Mouse (Mus musculus): ENCODE results near the gene Atf7ip.
A peak's percentile ranks its signal among the peaks of the same experiment; 100 is the strongest.

Gene Atf7ip

DNA sequence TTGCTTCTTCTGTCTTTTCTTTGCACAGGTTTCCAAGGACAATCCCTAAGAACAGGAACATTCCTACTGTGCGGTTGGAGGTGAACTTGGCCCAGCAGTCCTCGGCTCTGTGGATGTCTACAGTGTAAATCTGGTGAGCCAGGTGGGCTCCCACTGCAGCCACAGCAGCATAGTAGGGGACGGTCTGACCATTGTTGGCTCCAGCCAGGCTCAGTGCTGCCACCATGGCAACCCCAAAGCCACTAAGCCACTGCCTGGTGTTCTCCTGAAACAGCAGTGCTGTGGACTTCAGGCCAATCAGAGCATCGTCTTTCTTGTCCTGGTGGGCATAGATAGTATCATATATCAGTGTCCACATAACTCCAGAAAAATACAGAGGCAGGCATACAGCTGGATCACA lies 19.8 kb upstream of the Atf7ip start:
- no peak for DNase-seq (ENCODE audit: low spot score in 2 of 2)

DNA sequence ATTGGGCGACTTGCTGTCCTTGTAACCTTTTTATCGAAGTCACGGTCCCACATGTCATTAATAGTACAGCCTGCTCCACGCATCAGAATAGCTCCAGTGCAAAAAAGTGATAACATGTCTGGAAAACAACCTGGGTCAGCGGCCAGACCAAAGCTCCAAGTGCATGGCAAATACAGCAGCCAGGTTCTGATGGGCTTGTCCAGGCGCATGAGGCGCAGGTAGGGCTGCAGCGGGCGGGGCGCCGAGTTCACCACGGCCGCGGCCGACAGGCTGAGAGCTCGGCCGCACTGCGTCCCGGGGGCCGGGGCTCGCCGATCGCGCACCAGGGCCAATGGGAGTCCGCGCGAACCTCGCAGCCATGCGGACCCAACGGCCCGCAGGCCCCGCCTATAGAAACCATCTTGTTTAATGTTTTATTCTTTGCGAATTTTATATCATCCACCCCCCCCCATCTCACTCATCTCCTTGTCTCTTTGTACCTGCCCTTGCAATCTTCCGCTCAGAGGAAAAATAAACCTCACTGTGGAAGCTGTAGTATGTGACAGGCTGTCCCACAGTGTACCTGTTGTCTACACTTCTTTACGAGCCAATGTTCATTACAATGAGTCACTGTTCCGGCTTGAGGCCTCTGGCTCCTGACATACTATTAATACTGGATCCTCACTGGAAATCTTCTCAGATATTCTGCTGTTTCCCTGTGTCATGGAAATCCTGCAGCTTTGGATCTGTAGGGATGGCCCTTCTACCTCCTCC lies 19.0 kb upstream of the Atf7ip start:
- DNase-seq (ENCODE audit: low spot score in 2 of 2): peak in 1 of 2 experiments; percentile 9

DNA sequence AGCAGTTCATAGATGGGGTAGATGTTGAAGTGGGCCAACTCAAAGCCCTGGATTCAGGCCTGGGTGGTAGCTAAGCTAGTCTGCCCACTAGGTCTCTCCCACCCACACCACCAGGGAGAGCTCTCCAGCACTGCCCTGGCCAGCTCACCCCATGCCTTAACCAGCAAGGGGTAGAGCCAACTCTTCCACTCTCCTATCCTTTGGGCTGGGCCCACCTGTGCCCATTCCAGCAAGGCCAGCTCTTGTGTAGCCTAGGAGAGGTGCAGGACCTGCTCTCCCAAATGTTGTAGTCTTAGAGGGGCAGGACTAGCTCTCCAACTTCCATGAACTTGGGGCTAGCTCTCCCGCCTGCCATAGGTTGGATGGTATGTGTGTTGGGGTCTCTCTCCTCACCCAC lies 18.4 kb upstream of the Atf7ip start:
- peak in 1 of 2 experiments; percentile 9 for DNase-seq (ENCODE audit: low spot score in 2 of 2)

DNA sequence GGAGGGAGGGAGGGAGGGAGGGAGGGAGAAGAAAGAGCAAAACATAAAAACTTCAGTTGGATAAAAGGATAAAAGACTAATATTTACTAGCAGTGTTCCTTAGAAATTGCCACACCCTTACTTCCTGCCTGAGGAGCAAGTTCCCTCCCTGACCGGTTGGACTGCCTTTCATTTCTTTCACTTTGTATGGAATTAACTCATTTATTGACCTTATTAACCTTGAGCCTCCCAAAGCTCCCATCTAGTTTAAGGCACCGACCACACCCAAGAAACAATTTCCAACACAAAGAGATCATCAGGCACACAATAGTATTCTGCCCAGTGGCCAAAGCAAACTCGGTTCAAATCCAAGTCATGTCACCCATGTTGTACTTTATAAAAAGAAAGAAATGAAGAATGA lies 16.1 kb upstream of the Atf7ip start:
- DNase-seq (ENCODE audit: low spot score in 2 of 2): no peak

DNA sequence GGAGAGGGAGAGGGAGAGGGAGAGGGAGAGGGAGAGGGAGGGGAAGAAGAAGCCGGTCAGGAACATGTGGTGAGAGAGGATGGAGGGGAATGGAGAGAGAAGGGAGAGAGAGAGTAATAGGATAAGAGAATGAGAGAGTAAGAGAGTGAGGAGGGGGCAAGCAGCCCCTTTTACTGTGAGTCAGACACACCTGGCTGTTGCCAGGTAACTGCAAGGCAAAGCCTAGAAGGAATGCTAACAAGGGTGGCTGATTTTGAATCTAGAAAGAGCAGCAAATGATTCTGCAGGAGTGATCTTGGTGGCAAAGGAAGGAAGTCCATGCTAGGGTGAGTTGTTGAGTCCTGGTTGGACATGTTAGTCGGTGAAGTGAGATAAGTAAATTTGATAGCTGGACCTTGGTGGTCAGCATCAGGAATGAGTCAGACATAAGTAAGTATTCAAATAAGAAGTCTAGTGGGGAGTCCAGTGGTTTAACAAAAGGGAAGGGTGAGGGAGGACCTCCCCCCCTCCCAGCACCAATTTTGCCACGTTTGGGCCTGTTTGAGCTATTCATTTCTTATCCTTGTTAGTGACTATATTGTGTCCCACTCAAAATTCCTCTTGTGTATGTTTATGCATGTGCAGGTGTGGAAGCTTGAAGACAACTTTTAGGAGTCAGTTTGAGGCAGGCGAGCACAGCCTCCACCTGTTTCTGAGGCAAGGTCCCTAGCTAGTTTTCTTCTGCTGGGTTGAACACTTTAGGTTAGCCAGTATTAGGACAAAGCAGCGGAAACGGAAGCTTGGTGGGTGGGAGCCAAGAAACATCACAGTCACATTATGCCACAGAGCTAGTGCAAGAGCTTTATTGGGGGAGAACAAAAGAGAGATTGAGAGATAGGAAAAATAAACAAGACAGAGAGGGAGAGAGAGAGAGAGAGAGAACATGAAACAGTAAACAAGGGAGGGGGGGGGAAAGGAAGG lies 15.2 kb upstream of the Atf7ip start:
- DNase-seq (ENCODE audit: low spot score in 2 of 2): no peak

DNA sequence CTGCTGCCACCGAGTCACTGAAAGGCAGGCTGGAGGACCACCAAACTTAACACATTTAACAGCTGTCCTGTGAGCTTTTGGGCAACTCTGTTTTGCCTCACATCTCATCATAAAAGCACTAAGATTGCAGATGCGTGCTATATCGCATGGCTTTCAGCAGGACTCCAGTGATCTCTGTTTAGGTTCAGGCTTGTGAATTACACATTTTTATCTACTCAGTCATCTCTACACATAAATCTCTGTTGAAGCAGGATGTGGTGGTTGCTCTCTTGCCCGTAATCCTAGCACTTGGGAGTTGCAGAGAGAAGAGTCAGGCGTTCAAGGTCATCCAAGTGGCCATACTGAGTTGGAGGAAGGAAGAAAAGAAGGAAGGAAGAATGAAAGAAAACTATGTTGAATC lies 14.3 kb upstream of the Atf7ip start:
- DNase-seq (ENCODE audit: low spot score in 2 of 2): no peak

DNA sequence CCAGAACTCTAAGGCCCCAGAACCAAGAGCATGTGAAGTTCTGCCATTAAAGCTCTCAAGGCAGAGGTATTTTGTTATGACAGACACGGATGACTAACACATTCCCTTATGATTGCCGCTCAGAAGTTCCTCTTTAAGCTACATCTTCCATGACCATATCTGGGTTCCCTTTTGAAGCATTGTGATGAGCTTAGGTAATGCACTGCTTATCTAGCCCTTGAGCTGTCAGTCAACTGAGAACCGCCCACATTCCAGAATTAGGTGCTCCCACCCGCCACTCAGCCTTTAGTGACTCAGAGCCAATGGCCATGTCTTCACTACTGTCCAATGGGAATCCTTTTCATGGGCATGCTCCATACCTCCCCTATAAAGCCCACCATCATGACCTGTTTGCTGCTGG lies 13.7 kb upstream of the Atf7ip start:
- no peak for DNase-seq (ENCODE audit: low spot score in 2 of 2)

DNA sequence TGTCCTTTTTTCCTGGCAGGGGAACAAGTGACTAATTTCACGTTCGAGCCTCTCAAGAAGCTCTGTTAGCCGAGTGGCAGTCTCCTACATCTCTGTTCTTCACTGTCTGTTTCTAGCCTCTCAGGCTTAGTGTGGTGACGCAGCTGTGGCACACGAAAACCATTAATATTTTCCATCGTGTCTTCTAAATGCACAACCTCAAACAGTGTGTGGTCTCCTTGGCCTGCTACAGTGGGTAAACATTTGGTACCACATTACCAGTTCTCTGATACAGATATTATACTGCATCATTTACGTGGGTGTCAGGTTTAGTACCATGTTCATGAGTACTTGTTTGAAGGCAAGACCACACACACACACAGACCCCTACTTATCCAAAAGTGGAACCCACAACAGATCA lies 12.5 kb upstream of the Atf7ip start:
- no peak for DNase-seq (ENCODE audit: low spot score in 2 of 2)

DNA sequence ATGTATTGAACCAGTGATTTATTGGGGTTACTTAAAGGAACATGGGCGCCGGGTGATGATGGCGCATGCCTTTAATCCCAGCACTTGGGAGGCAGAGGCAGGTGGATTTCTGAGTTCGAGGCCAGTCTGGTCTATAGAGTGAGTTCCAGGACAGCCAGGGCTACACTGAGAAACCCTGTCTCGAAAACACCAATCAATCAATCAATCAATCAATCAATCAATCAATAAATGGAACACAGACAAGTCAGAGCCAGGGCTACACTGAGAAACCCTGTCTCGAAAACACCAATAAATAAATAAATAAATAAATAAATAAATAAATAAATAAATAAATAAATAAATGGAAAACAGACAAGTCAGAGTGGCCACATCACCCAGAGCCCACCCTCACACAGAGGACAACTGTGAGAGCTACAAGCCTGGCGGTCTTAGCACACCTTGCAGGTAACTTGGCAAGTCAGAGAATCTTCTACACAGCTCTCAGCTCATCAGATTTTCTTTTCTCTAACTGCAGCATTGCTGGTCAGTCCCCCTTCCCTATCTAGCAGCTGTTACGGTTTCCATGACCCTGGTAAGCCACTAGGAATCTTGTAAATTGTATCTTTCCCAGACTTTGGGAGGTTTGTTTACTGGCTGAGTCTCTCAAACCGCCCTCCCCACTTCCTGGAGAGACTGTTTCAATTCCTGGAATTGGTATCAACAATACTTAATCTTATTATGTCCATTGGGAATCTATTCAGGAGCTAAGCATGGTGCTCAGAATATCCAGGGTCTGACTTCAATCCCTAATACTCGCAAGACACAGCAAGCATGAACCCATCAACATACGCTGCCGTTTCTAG lies 11.8 kb upstream of the Atf7ip start:
- no peak for DNase-seq (ENCODE audit: low spot score in 2 of 2)

DNA sequence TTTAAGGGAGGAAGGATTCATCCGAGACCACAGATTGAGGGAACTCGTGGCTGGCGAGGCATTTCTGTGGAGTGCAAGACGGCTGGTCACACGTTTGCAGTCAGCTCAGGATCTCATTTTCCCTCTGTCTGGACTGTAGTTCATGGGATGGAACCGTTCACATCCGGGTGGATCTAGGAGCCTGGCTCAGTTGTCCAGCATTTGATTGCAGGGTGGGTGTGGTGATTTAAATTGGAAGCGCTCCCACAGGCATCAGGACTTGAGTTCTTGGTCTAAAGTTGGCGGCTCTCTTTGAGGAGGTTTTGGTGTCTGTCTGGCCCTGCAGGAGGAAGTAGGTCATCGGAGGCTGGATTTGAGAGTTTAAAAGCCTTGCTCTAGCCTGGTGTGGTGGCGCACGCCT lies 10.9 kb upstream of the Atf7ip start:
- no peak for DNase-seq (ENCODE audit: low spot score in 2 of 2)

DNA sequence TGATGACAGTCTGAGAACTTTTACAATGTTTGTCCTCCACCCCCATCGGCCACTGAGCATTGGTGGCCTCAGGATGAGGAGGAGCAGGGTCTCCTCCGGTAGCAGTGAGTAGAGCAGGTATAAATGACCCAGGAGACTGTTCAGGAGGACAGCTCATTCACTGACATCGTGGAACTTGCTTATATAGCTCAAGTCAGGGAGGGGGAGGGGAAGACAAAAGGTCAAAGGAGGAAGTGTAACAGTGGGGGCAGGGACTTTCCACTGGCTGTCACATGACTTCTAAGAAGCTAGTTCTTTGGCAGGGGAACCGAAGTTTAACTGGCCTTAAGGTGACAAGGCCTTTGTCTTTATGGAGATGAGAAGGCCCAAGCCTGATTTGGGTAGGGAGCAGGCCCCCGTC lies 8.2 kb upstream of the Atf7ip start:
- peak; percentile 73 to 78 for DNase-seq (ENCODE audit: low spot score in 2 of 2)

DNA sequence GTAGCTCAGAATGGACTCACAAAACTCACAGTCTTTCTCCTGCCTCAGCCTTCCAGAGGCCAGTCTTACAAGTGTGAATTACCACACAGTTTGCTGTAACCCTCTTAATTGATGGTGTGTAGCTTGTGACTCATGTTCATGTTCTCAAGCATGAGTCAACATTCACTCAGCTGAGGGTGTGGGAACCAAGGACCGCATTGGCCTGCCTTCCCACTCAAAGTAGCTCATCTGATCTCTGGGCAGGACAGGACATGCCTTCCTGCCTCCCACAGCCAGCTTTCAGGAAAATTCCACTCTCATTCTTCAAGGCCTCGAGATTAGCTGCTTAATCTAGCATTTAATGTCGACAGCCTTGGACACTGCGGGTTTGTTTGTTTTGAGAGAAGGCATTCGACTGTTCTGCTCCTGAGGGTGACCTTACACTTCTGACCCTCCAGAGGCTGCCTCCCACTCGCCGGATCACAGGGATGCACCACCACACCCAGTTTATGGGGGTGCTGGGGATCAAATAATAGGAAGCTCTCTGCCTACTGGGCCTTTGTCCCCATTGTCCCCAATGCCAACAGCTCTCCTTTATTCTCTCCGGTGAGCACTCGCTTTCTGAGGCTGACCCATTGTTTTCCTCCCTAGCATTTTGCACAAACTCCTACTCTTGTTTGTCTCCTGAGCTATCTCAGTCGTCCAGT lies 6.5 kb upstream of the Atf7ip start:
- no peak for DNase-seq (ENCODE audit: low spot score in 2 of 2)

DNA sequence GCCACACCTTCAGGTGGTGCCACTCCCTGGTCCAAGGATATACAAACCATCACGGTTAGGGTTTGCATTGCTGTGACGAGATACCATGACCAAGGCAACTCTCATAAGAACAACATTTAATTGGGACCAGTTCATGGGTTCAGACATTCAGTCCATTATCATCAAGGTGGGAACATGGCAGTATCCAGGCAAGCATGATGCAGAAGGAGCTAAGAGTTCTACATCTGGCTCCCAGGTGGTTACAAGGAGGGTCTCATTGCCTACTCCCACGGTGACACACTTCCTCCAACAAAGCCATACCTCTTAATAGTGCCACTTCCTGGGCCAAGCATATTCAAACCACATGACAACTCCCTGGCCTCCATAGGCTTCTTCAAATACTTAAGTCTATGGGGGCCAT lies 2.7 kb downstream of the Atf7ip start:
- no peak for DNase-seq (ENCODE audit: low spot score in 2 of 2)

DNA sequence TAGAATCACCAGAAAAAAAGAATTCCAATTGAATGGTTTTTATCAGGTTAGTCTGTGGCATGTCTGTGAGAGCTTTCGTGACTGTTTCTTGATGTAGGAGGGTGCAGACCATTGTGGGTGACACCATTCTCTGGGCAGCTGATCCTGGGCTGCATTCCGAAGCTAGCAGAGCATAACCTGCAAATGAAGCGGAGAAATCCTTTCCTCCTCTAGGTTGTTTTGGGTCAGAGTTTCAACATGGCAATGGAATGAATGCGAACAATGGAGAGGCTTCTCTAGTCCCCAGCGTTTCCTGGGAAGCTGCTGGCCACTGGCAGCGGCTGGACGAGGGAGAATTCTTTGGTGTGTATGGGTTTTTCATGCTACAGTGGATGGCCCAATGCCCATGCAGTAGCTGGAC lies 5.0 kb downstream of the Atf7ip start:
- no peak for DNase-seq (ENCODE audit: low spot score in 2 of 2)

DNA sequence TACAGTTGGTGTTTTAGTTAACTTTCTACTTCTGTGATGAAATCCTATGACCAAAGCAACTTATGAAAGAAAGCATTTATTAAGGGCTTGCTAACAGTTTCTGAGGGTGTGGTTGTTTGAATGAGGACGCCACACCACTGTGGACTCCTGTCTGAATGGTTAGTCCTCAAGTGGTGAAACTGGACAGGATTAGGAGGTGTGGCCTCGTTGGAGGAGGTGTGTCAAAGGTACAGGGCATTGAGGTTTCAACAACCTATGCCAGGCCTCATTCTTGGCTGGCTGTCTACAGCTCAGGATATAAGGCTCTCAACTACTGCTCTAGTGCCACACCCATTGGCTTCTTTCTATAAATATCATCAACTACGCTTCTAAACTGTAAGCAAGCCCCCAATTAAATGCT lies 6.4 kb downstream of the Atf7ip start:
- DNase-seq (ENCODE audit: low spot score in 2 of 2): no peak

DNA sequence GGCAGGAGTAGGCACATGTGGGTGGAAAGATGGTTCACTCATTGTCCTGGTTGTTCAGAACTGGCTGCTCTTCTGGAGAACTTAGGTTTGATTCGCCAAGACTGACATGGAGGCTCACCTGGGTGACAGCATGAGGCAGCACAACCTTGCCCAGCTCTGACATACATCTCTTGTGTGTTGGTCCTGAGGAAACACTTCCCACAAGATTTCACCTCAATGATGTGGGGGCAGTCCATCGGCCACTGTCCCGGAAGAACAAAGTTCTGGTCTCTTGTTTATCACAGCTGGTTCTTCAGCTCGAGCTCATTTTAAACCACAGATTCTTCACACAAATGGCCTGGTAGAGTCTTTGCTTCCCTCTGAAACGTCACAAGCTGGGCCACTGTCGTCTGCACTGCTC lies 10.7 kb downstream of the Atf7ip start:
- no peak for DNase-seq (ENCODE audit: low spot score in 2 of 2)

DNA sequence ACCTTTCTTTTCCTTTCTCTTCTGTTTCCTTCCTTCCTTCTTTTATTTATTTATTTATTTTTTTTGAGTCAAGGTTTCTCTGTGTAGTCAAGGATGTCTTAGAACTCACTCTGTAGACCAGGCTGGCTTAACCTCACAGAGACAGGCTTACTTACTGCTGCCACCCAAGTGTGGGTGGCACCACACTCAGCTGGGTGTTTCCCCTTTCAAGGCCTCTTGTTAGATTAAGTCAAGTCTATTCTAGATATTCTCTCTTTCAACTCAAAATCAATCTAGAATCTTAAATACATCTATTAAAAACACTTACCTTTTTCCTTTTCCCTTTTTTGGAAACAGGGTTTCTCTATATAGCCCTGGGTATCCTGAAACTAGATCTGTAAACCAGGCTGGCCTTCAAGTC lies 11.3 kb downstream of the Atf7ip start:
- no peak for DNase-seq (ENCODE audit: low spot score in 2 of 2)

DNA sequence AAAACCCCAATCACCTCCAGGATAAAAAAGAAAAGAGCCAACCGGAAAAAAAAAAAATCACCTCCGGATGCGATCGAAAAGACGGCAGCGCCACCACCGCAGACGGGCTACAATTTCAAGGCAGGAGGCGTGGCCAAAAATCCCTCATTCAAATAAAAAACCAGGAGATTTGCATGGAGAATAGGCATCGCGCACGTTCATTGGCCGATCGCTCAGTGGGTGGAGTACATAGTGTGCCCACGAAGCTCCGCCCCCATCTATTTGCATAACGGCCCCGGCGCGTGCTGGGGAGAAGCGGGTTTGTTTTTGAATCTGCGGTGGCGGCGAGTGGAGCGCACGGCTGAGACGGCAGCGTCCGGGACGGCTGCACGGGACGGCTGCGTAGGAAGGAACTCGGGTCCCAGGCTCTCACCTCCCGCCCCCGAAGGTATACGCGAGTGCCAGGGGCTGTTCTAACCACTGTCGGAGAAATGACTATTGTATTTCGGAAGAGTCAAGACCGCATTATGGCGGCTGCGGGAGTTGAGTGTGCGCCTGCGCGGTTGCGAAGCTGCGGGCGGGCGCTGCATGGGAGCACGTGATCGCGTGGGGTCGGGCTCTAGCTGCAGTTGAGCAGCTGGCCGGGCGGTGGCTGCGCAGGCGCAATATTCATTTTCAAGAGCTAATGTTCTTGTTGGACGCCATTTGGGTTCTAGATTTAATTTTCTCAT lies 12.7 kb downstream of the Atf7ip start:
- peak; percentile 94 to 96 for DNase-seq (ENCODE audit: low spot score in 2 of 2)

DNA sequence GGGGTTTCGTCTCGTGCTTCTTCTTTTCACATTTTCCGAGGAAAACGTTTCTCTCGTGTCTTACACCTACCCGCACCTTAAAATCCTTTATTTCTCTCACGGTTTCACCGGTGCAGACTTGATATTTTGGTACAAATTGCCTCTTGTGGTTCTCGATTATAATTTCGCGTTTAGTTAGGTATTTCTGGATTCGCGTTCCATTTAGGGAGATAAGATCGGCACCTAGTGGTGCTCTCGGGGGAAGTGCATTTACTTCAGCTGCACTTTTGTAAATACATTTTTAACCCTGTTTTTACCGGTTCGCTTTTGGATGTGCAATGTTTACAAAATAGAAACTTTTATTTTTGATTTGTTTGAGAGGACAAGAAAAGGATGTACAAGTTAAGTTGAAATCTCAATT lies 13.3 kb downstream of the Atf7ip start:
- DNase-seq (ENCODE audit: low spot score in 2 of 2): no peak

DNA sequence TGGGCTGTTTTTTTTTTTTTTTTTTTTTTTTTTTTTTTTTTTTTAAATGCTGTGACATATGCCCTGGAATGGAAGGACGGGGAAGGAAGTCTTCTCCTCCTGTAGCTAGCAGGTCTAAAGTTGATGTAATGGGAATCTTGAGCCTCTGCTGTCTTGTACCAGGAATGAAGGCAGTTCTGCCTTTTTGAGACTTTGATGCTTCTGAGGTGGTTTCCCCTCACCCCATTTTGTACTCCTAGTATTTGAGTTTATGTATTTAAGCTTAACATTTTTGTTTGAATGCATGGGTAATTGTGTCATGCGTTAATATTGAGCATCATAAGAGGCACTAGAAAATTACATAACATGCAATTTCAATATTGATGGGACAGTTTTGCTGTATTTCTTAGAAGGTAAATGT lies 14.4 kb downstream of the Atf7ip start:
- DNase-seq (ENCODE audit: low spot score in 2 of 2): no peak

DNA sequence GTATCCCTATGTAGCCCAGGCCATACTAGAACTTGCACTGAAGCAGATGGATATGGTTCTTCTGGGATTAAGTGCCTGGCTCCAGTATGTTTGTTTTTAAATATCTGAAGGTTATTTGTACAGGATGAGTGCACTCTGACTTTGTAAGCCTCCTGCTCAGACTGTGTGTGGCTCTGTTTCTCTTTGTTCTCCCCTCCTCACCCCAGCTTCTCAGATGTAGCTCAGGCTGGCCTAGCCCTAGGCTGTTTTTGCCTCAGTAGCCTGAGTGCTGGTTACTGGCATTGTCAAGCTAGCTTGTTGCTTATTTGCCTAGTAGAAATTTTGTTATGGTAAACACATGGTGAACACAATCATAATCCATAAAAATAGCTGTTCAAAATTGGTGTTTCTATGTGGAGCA lies 15.7 kb downstream of the Atf7ip start:
- DNase-seq (ENCODE audit: low spot score in 2 of 2): no peak
